Mouse (Mus musculus) hindbrain, embryonic 12.5 days (tissue): ENCODE measurements around the gene Plk2. TPM values are rescaled to one million over a fixed set of nuclear protein-coding genes. Genes with fewer than 3 reads are reported as not detected.

Source experiments
- polyA plus RNA-seq: library from polyadenylated mRNA; unstranded; fragments of >200 nt; fragmentation: Nextera tagmentation; extraction: Ambion mirVana; gene quantifications from 2 replicates; pipeline ENCODE4 v1.2.1, GENCODE M21; 2016

The Plk2 gene
- polyA plus RNA-seq, 1 experiment from 2014 or later = 142 TPM

Other genes with a start within 250 kb of the Plk2 start
- gene Rab3c, start 114.0 kb upstream of the Plk2 start, polyA plus RNA-seq = 86.8 and 90.8 TPM in 2 replicates
- gene Gapt, start 37.8 kb upstream of the Plk2 start, polyA plus RNA-seq = 0.10 TPM in 1 of 2 replicates, not detected in the other